Mouse (Mus musculus): Measurements from ENCODE around the gene Iba57. TPM values are rescaled to one million over a fixed set of nuclear protein-coding genes. Genes with fewer than 3 reads are reported as not detected.

The Iba57 gene
- polyA plus RNA-seq, 1 experiment = 3.5 TPM

- no peaks in the 10 kb centered on the region for H3K36me3 ChIP-seq (ENCODE audit: control insufficient read depth, insufficient read depth)
Observed at GRCm38 (mm10) chr11:59165616-59166241, 2.2 kb upstream of the Iba57 start.

GRCm38 (mm10) chr11:59164384-59164783, 845 bp upstream of the Iba57 start:
- H3K79me2 ChIP-seq (ENCODE audit: control insufficient read depth, insufficient read depth) = no peaks in the 10 kb centered on the region
- H3ac ChIP-seq (ENCODE audit: control insufficient read depth, insufficient read length, low read depth) = no peak overlapping the region
- no peaks in the 10 kb centered on the region for H3K36me3 ChIP-seq (ENCODE audit: control insufficient read depth, insufficient read depth)
- H3K79me3 ChIP-seq (ENCODE audit: low read depth) = no peaks in the 10 kb centered on the region
- no peak overlapping the region for H3K4me3 ChIP-seq (ENCODE audit: insufficient read depth, poor library complexity, severe bottlenecking)
- no peak for TF ChIP-seq FOSL1 (IDR thresholded peaks at IDR 0.05; ENCODE audit: insufficient read depth, low read length, poor library complexity, severe bottlenecking)
- no peak for TF ChIP-seq MYOD1 (IDR thresholded peaks at IDR 0.05; ENCODE audit: control insufficient read depth, insufficient read length, low read depth)
- no peak for TF ChIP-seq CEBPB (IDR thresholded peaks at IDR 0.05; ENCODE audit: low read depth)
- no peak for TF ChIP-seq MYOG (IDR thresholded peaks at IDR 0.05; ENCODE audit: control insufficient read depth, extremely low read depth, insufficient read length)
- no peak for TF ChIP-seq MAX (IDR thresholded peaks at IDR 0.05)
- TF ChIP-seq CTCF (IDR thresholded peaks at IDR 0.05; ENCODE audit: control insufficient read depth, insufficient read depth, insufficient read length) = no peak
- no peak for TF ChIP-seq USF1 (IDR thresholded peaks at IDR 0.05; ENCODE audit: low read depth)
- H3K27me3 ChIP-seq (ENCODE audit: control insufficient read depth, insufficient read depth, insufficient read length) = no peaks in the 10 kb centered on the region

More at GRCm38 (mm10) chr11:59165616-59166241, 2.2 kb upstream of the Iba57 start:
- no peak overlapping the region for H3ac ChIP-seq (ENCODE audit: control insufficient read depth, insufficient read length, low read depth)
- H3K79me3 ChIP-seq (ENCODE audit: low read depth) = no peaks in the 10 kb centered on the region
- H3K27me3 ChIP-seq (ENCODE audit: control insufficient read depth, insufficient read depth, insufficient read length) = no peaks in the 10 kb centered on the region
- H3K79me2 ChIP-seq (ENCODE audit: control insufficient read depth, insufficient read depth) = no peaks in the 10 kb centered on the region
- TF ChIP-seq MYOG (IDR thresholded peaks at IDR 0.05; ENCODE audit: control insufficient read depth, extremely low read depth, insufficient read length) (no peak), MAX (IDR thresholded peaks at IDR 0.05) (no peak), USF1 (IDR thresholded peaks at IDR 0.05; ENCODE audit: low read depth) (no peak), CEBPB (IDR thresholded peaks at IDR 0.05; ENCODE audit: low read depth) (no peak), CTCF (IDR thresholded peaks at IDR 0.05; ENCODE audit: control insufficient read depth, insufficient read depth, insufficient read length) (no peak), MYOD1 (IDR thresholded peaks at IDR 0.05; ENCODE audit: control insufficient read depth, insufficient read length, low read depth) (no peak), FOSL1 (IDR thresholded peaks at IDR 0.05; ENCODE audit: insufficient read depth, low read length, poor library complexity, severe bottlenecking) (no peak)
- H3K4me3 ChIP-seq (ENCODE audit: insufficient read depth, poor library complexity, severe bottlenecking) = no peak overlapping the region

- no peak for TF ChIP-seq MYOD1 (IDR thresholded peaks at IDR 0.05; ENCODE audit: control insufficient read depth, insufficient read length, low read depth)
- no peak for TF ChIP-seq CEBPB (IDR thresholded peaks at IDR 0.05; ENCODE audit: low read depth)
- no peak for TF ChIP-seq CTCF (IDR thresholded peaks at IDR 0.05; ENCODE audit: control insufficient read depth, insufficient read depth, insufficient read length)
- TF ChIP-seq MAX (IDR thresholded peaks at IDR 0.05) = no peak
- no peak for TF ChIP-seq FOSL1 (IDR thresholded peaks at IDR 0.05; ENCODE audit: insufficient read depth, low read length, poor library complexity, severe bottlenecking)
- no peak for TF ChIP-seq MYOG (IDR thresholded peaks at IDR 0.05; ENCODE audit: control insufficient read depth, extremely low read depth, insufficient read length)
- TF ChIP-seq USF1 (IDR thresholded peaks at IDR 0.05; ENCODE audit: low read depth) = no peak
- peak overlapping the region; percentile 45 for H3K4me3 ChIP-seq (ENCODE audit: insufficient read depth, poor library complexity, severe bottlenecking)
- no peaks in the 10 kb centered on the region for H3K79me3 ChIP-seq (ENCODE audit: low read depth)
Observed at GRCm38 (mm10) chr11:59162443-59163254, 890 bp downstream of the Iba57 start.

GRCm38 (mm10) chr11:59161398-59161797, 2.1 kb downstream of the Iba57 start:
- TF ChIP-seq FOSL1 (IDR thresholded peaks at IDR 0.05; ENCODE audit: insufficient read depth, low read length, poor library complexity, severe bottlenecking) = no peak
- peaks cover 4% of the 10 kb centered on the region for H3K36me3 ChIP-seq (ENCODE audit: control insufficient read depth, insufficient read depth)
- no peak overlapping the region for H3K4me3 ChIP-seq (ENCODE audit: insufficient read depth, poor library complexity, severe bottlenecking)
- H3K79me2 ChIP-seq (ENCODE audit: control insufficient read depth, insufficient read depth) = no peaks in the 10 kb centered on the region
- H3ac ChIP-seq (ENCODE audit: control insufficient read depth, insufficient read length, low read depth) = no peak overlapping the region
- H3K27me3 ChIP-seq (ENCODE audit: control insufficient read depth, insufficient read depth, insufficient read length) = no peaks in the 10 kb centered on the region
- no peaks in the 10 kb centered on the region for H3K79me3 ChIP-seq (ENCODE audit: low read depth)

More at GRCm38 (mm10) chr11:59162443-59163254, 890 bp downstream of the Iba57 start:
- Histone ChIP-seq H3ac (ENCODE audit: control insufficient read depth, insufficient read length, low read depth) (peak overlapping the region; percentile 53), H3K36me3 (ENCODE audit: control insufficient read depth, insufficient read depth) (no peaks in the 10 kb centered on the region), H3K27me3 (ENCODE audit: control insufficient read depth, insufficient read depth, insufficient read length) (no peaks in the 10 kb centered on the region), H3K79me2 (ENCODE audit: control insufficient read depth, insufficient read depth) (no peaks in the 10 kb centered on the region)

DNA sequence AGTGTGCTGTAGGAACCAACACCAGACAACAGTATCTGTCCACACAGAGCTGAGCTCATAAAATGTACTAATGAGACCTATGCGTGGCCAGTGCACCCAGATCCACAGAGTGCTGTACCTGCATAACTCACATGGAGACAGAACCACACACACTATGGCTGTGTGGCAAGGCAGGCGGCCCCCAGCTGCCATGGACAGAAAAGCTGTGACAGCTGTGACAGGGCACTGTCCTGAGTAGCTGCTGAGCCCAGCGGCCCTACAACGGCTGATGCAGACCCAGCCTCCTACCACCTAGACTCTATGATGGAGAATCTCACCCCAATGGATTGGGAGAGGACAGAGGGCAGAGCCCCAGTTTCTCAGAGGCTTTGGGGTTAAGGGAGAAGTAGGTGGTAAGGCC, 4.0 kb downstream of the Iba57 start:
- H3K79me2 ChIP-seq (ENCODE audit: control insufficient read depth, insufficient read depth) = no peaks in the 10 kb centered on the region
- no peak overlapping the region for H3ac ChIP-seq (ENCODE audit: control insufficient read depth, insufficient read length, low read depth)
- no peaks in the 10 kb centered on the region for H3K27me3 ChIP-seq (ENCODE audit: control insufficient read depth, insufficient read depth, insufficient read length)
- TF ChIP-seq FOSL1 (IDR thresholded peaks at IDR 0.05; ENCODE audit: insufficient read depth, low read length, poor library complexity, severe bottlenecking) (no peak), CEBPB (IDR thresholded peaks at IDR 0.05; ENCODE audit: low read depth) (no peak), MAX (IDR thresholded peaks at IDR 0.05) (no peak), USF1 (IDR thresholded peaks at IDR 0.05; ENCODE audit: low read depth) (no peak), MYOG (IDR thresholded peaks at IDR 0.05; ENCODE audit: control insufficient read depth, extremely low read depth, insufficient read length) (no peak), CTCF (IDR thresholded peaks at IDR 0.05; ENCODE audit: control insufficient read depth, insufficient read depth, insufficient read length) (no peak), MYOD1 (IDR thresholded peaks at IDR 0.05; ENCODE audit: control insufficient read depth, insufficient read length, low read depth) (no peak)
- H3K4me3 ChIP-seq (ENCODE audit: insufficient read depth, poor library complexity, severe bottlenecking) = no peak overlapping the region
- H3K36me3 ChIP-seq (ENCODE audit: control insufficient read depth, insufficient read depth) = peaks cover 4% of the 10 kb centered on the region
- H3K79me3 ChIP-seq (ENCODE audit: low read depth) = no peaks in the 10 kb centered on the region
